Mouse (Mus musculus) small intestine, adult 2 months (tissue): Measurements from ENCODE around the gene Abcc4.

Experiments
- CTCF ChIP-seq: fragments of 200-500 bp; IDR thresholded peaks from 2 replicates; pipeline ENCODE4 v1.5.1; 2012; ENCODE audit warnings: low read depth, mild to moderate bottlenecking, control low read depth, inconsistent platforms, low read length, moderate library complexity, mixed read lengths; ENCODE audit not compliant: insufficient replicate concordance, insufficient read length; ENCODE audit errors: extremely low read depth
- POLR2A ChIP-seq: fragments of 200-500 bp; IDR thresholded peaks from 2 replicates; pipeline ENCODE4 v1.6.1; 2012; ENCODE audit warnings: low read depth, mild to moderate bottlenecking, control low read depth, inconsistent platforms, low read length, moderate library complexity

DNA sequence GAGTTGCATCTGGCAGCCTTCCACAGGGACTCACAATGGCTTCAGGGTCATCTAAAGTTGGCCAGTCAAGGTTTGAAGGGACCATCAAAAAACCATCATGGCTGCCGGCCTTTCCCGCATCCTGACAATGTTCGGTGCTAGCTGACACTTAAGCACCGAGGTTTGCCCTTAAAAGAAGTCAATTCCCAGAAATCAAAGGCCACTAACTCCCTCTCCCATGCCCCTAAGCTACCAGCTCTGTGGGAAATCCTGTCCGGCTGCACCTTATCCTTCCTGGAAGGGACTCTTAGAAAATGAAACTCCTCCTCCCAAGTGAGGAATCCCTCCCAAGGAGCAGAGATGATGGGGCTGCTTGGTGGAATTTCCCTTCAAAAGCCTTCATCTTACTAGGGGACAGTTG, 14.6 kb downstream of the Abcc4 start:
- TF ChIP-seq POLR2A (no peak), CTCF (no peak)
